Mouse (Mus musculus) brain, embryonic 14.5 days (tissue): ENCODE data around the gene Endod1.

Experiments
- CTCF ChIP-seq: fragments of 200-500 bp; IDR thresholded peaks from 2 replicates; pipeline ENCODE4 v1.5.1; 2012; ENCODE audit warnings: inconsistent platforms, mild to moderate bottlenecking, moderate library complexity, borderline replicate concordance; ENCODE audit not compliant: insufficient read depth, insufficient read length; ENCODE audit errors: extremely low read depth
- POLR2A ChIP-seq: fragments of 200-500 bp; IDR thresholded peaks from 2 replicates; pipeline ENCODE4 v1.6.1; 2012; ENCODE audit warnings: mild to moderate bottlenecking, inconsistent platforms, borderline replicate concordance; ENCODE audit not compliant: poor library complexity, insufficient read depth, insufficient read length, severe bottlenecking; ENCODE audit errors: extremely low read depth

GRCm38 (mm10) chr9:14398084-14398483 is 16.8 kb upstream of the Endod1 start:
- no peak for TF ChIP-seq POLR2A
- no peak for TF ChIP-seq CTCF
